Mouse (Mus musculus): ENCODE results near the gene Itpr1. TPM values are rescaled to one million over a fixed set of nuclear protein-coding genes. Genes with fewer than 3 reads are reported as not detected.

Gene Itpr1
- polyA plus RNA-seq, 1 experiment from 2014 or later: 15.7 TPM

DNA sequence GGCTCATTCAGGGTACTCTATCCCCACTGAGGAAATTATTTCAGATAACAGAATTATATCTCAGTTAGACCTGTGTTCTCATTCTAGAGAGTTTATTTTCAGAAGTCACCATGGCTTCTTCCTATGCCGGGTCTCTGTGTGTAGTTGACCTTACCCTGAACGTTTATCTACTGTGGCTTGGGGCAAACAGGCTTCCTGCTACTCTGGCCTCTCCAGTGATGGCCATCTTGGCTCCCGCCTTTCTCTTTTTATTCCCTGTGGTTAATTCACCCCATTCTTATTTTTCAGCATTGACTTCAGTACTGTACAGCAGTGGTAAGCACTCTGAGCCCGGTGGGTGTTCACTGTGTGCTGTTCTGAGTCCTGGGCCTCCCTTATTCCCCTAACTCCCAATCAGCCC, 25.1 kb downstream of the Itpr1 start:
- TF ChIP-seq CTCF (IDR thresholded peaks at IDR 0.05; ENCODE audit: low read depth): no peak
- no peaks in the 10 kb centered on the region for H3K9me3 ChIP-seq (ENCODE audit: low read depth, low read length)
- 61% methylated on average over 4 of the region's 4 CpGs for WGBS
- H3K4me1 ChIP-seq (ENCODE audit: insufficient read depth): peaks cover 21% of the 10 kb centered on the region
- ATAC-seq (ENCODE audit: insufficient read depth) (no peak), DNase-seq (no peak)
- no peaks in the 10 kb centered on the region for H3K27me3 ChIP-seq (ENCODE audit: insufficient read depth, low read length)
- no peak overlapping the region for H3K9ac ChIP-seq
- H3K27ac ChIP-seq (ENCODE audit: low read depth): no peak overlapping the region
- no peak overlapping the region for H3K4me3 ChIP-seq (ENCODE audit: low read depth, low read length)
- peaks cover 20% of the 10 kb centered on the region for H3K36me3 ChIP-seq (ENCODE audit: insufficient read depth)
- H3K4me2 ChIP-seq: no peak overlapping the region

DNA sequence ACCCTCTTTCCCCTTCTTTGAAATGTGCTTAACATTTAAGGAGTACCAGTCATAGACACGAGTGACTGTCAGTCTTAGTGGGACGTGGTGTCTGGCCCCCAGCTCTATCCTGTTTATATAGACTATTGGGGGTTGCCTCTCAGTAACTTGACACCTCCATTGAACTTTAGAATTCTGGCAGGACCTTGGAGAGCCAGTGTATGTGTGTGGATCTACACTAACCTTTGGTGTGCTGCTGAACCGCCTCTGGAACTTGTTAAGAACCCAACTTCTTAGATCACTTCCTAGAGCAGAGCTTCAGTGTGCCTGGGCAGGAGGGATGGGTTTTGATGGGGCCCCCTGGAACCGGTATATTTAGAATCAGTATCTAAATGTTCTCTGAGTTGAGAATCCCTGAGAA, 26.2 kb downstream of the Itpr1 start:
- Histone ChIP-seq H3K36me3 (ENCODE audit: insufficient read depth) (peaks cover 21% of the 10 kb centered on the region), H3K4me3 (ENCODE audit: low read depth, low read length) (no peak overlapping the region), H3K4me2 (no peak overlapping the region), H3K27me3 (ENCODE audit: insufficient read depth, low read length) (no peaks in the 10 kb centered on the region), H3K4me1 (ENCODE audit: insufficient read depth) (peaks cover 18% of the 10 kb centered on the region), H3K9me3 (ENCODE audit: low read depth, low read length) (no peaks in the 10 kb centered on the region), H3K9ac (no peak overlapping the region), H3K27ac (ENCODE audit: low read depth) (no peak overlapping the region)
- no peak for TF ChIP-seq CTCF (IDR thresholded peaks at IDR 0.05; ENCODE audit: low read depth)
- ATAC-seq (ENCODE audit: insufficient read depth) (no peak), DNase-seq (peak; percentile 41)
- 26% methylated on average over 4 of the region's 4 CpGs for WGBS

DNA sequence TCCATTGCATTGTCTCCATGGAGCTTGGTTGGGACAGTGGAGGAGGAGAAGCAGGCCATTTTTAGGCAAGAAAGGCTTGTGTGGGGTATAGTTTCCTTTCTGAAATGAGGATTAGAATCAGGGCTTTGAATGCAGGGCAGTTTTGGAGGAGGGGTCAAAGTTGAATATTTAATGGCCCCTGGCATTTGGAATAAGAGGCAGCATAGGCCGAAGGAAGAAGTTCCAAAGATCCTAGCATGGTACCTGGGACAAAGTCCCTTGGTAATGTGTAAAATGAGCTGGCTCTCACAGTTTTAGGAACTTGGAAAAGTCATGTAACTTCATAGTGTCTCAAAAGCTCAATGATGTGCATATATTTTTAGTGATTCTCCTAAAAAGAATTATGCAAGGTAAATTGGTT, 27.1 kb downstream of the Itpr1 start:
- Histone ChIP-seq H3K4me1 (ENCODE audit: insufficient read depth) (peaks cover 14% of the 10 kb centered on the region), H3K27me3 (ENCODE audit: insufficient read depth, low read length) (no peaks in the 10 kb centered on the region), H3K9ac (no peak overlapping the region), H3K36me3 (ENCODE audit: insufficient read depth) (peaks cover 21% of the 10 kb centered on the region), H3K9me3 (ENCODE audit: low read depth, low read length) (no peaks in the 10 kb centered on the region), H3K4me3 (ENCODE audit: low read depth, low read length) (no peak overlapping the region), H3K4me2 (no peak overlapping the region), H3K27ac (ENCODE audit: low read depth) (no peak overlapping the region)
- WGBS: 100% methylated on average over 1 of the region's 1 CpGs
- DNase-seq (no peak), ATAC-seq (ENCODE audit: insufficient read depth) (no peak)
- TF ChIP-seq CTCF (IDR thresholded peaks at IDR 0.05; ENCODE audit: low read depth): no peak

GRCm38 (mm10) chr6:108240754-108241153, 27.9 kb downstream of the Itpr1 start:
- Histone ChIP-seq H3K9me3 (ENCODE audit: low read depth, low read length) (no peaks in the 10 kb centered on the region), H3K4me2 (no peak overlapping the region), H3K4me3 (ENCODE audit: low read depth, low read length) (no peak overlapping the region), H3K27me3 (ENCODE audit: insufficient read depth, low read length) (no peaks in the 10 kb centered on the region), H3K27ac (ENCODE audit: low read depth) (no peak overlapping the region), H3K9ac (no peak overlapping the region), H3K36me3 (ENCODE audit: insufficient read depth) (peaks cover 21% of the 10 kb centered on the region), H3K4me1 (ENCODE audit: insufficient read depth) (peaks cover 10% of the 10 kb centered on the region)
- WGBS: 55% methylated on average over 5 of the region's 5 CpGs
- TF ChIP-seq CTCF (IDR thresholded peaks at IDR 0.05; ENCODE audit: low read depth): no peak
- DNase-seq: no peak
- no peak for ATAC-seq (ENCODE audit: insufficient read depth)

DNA sequence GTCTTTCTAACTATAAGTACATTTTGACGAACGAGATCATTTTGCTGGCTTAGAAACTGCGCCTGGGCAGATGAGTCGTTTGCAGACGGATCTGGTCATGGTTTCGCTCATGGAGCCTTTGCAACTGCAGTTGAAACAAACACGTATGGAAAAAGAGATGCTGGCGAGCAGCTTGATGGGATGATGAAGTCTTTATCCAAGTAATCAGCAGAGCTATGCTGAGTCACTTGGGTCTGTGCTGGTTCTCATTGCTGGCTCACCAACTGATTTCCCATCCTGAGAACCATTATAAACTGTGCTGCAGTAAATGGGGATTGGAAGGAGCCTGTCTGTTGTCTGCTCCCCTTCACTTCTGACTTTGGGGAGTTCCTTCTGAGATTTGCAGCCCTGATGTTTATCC, 31.7 kb downstream of the Itpr1 start:
- Histone ChIP-seq H3K27ac (ENCODE audit: low read depth) (no peak overlapping the region), H3K9ac (no peak overlapping the region), H3K27me3 (ENCODE audit: insufficient read depth, low read length) (no peaks in the 10 kb centered on the region), H3K9me3 (ENCODE audit: low read depth, low read length) (no peaks in the 10 kb centered on the region), H3K4me2 (no peak overlapping the region), H3K4me1 (ENCODE audit: insufficient read depth) (peaks cover 12% of the 10 kb centered on the region), H3K36me3 (ENCODE audit: insufficient read depth) (peaks cover 21% of the 10 kb centered on the region), H3K4me3 (ENCODE audit: low read depth, low read length) (no peak overlapping the region)
- no peak for ATAC-seq (ENCODE audit: insufficient read depth)
- 81% methylated on average over 8 of the region's 8 CpGs for WGBS
- no peak for DNase-seq
- TF ChIP-seq CTCF (IDR thresholded peaks at IDR 0.05; ENCODE audit: low read depth): no peak

DNA sequence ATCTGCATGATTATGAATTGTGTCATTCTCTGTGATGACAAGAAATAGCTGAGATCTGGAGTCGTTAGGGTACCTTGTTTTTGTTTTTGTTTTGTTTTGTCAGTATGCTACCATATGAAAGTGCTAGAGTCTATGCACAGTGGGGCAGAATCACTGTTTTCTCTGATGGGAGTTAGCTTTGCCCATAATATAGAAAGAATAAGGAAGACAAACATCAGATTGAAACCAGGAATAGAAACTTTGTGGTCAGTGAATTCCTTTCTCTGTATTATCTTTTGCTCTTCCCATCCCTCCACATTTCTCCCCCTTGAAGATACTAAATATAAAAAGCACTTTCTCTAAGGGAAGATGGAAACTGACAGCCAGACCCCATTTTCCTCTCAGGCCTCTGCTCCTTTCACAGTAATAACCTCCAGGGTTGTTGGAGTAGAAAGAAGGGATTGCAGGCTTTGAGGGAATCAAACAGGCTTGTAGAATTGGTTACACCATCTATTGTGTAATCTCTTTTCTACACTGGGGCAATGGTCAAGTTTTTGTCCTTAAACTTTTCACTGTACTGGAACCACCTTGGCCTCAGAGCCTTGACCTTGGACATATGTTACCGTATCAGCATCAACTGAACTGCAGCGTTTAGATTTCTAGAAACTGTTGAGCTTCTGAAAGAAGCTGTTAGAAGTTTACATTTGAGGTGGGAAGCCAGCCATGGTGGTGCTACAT, 33.6 kb downstream of the Itpr1 start:
- peaks cover 11% of the 10 kb centered on the region; the same call in 1 of the 2 replicates for H3K36me3 ChIP-seq (ENCODE audit: insufficient read depth)
- DNase-seq: no peak
- no peak for TF ChIP-seq CTCF (IDR thresholded peaks at IDR 0.05; ENCODE audit: low read depth)
- H3K9me3 ChIP-seq (ENCODE audit: low read depth, low read length): no peaks in the 10 kb centered on the region
- H3K4me1 ChIP-seq (ENCODE audit: insufficient read depth): peaks cover 15% of the 10 kb centered on the region
- no peak overlapping the region for H3K9ac ChIP-seq
- no peak overlapping the region for H3K27ac ChIP-seq (ENCODE audit: low read depth)
- no peaks in the 10 kb centered on the region for H3K27me3 ChIP-seq (ENCODE audit: insufficient read depth, low read length)
- no peak overlapping the region for H3K4me3 ChIP-seq (ENCODE audit: low read depth, low read length)
- ATAC-seq (ENCODE audit: insufficient read depth): no peak
- no peak overlapping the region for H3K4me2 ChIP-seq
- WGBS: 57% methylated on average over 3 of the region's 3 CpGs

DNA sequence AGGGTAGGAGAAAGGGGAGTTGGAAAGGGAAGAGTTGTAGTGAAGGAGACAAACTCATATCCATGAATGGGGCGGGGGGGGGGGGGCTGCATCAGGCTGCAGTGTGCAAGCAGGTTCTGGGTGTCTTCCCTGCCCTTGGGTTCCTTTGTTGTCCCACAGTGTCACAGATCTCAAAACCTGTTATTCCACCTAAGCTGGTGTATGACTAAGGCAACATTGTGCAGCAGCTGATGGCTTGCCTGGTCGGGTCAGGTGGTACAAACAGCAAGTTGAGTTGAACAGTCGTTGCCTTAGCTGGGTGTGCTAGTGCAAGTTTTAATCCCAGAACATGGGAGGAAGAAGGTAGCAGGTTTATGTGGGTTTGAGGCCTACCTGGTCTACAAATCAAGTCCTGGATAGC, 34.3 kb downstream of the Itpr1 start:
- Histone ChIP-seq H3K9me3 (ENCODE audit: low read depth, low read length) (no peaks in the 10 kb centered on the region), H3K4me3 (ENCODE audit: low read depth, low read length) (no peak overlapping the region), H3K9ac (no peak overlapping the region), H3K27ac (ENCODE audit: low read depth) (no peak overlapping the region), H3K4me2 (no peak overlapping the region), H3K27me3 (ENCODE audit: insufficient read depth, low read length) (no peaks in the 10 kb centered on the region), H3K36me3 (ENCODE audit: insufficient read depth) (peaks cover 8% of the 10 kb centered on the region; the same call in 1 of the 2 replicates), H3K4me1 (ENCODE audit: insufficient read depth) (peaks cover 15% of the 10 kb centered on the region)
- no peak for TF ChIP-seq CTCF (IDR thresholded peaks at IDR 0.05; ENCODE audit: low read depth)
- DNase-seq: no peak
- 72% methylated on average over 3 of the region's 3 CpGs for WGBS
- ATAC-seq (ENCODE audit: insufficient read depth): no peak
